16 mouse cellular contexts compared by ENCODE assay signal in genomic region chr2:12325868-12326267, GRCm38 (mm10). TPM values are rescaled to one million over a fixed set of nuclear protein-coding genes. Genes with fewer than 3 reads are reported as not detected.
DNase-seq lines count a peak whose midpoint lies in the region; ATAC-seq and TF ChIP-seq lines count a peak whose summit lies in the region.
"Had no signal": no experiment of that assay in that cellular context is flagged by ENCODE, and none has a peak within 500 bp of the region (broad histone marks: within the 10 kb centered on the region; RNA-seq: fewer than 3 reads in every experiment).

No protein-coding gene starts in this region.

- no peak overlapping the region for H3K4me2 ChIP-seq in heart, embryonic 13.5 days
- no peak overlapping the region for H3K4me2 ChIP-seq in heart, postnatal 0 days (ENCODE audit: low read depth, low read length)
- H3K4me2 ChIP-seq in kidney, embryonic 16.5 days (replicated peaks; ENCODE audit: low read depth, low read length), result no peak overlapping the region
- H3K4me2 ChIP-seq: hindbrain, embryonic 13.5 days had no signal

- intact Hi-C loops in gastrocnemius, postnatal 14 days (cut with DNase I; ENCODE audit: low total_unique reads), result no loop called here
- intact Hi-C loops in heart, postnatal 25 days (cut with DNase I), result no loop called here

- no peaks in the 10 kb centered on the region for H3K9me3 ChIP-seq in heart, embryonic 13.5 days
- no peaks in the 10 kb centered on the region for H3K9me3 ChIP-seq in heart, postnatal 0 days (replicated peaks; ENCODE audit: control insufficient read depth, low read length)
- H3K9me3 ChIP-seq in kidney, embryonic 16.5 days (ENCODE audit: low read length), result no peaks in the 10 kb centered on the region
- H3K9me3 ChIP-seq: hindbrain, embryonic 13.5 days had no signal

- TF ChIP-seq EP300 in heart, postnatal 0 days (IDR thresholded peaks at IDR 0.05; ENCODE audit: low read depth), result no peak

- TF ChIP-seq CTCF in heart, postnatal 0 days (IDR thresholded peaks at IDR 0.05; ENCODE audit: low read depth), result no peak

- no peak for ATAC-seq in heart, embryonic 13.5 days (ENCODE audit: extremely low read depth, insufficient number of reproducible peaks, low FRiP score, low TSS enrichment)
- ATAC-seq in heart, postnatal 0 days (ENCODE audit: insufficient read depth, low read depth), result no peak
- ATAC-seq in kidney, embryonic 16.5 days (ENCODE audit: low FRiP score, low TSS enrichment), result no peak
- ATAC-seq: midbrain, embryonic 16.5 days had no signal

- H3K36me3 ChIP-seq in heart, embryonic 13.5 days, result no peaks in the 10 kb centered on the region
- H3K36me3 ChIP-seq in heart, postnatal 0 days (replicated peaks; ENCODE audit: control insufficient read depth, insufficient read depth, low read length), result no peaks in the 10 kb centered on the region
- no peaks in the 10 kb centered on the region for H3K36me3 ChIP-seq in kidney, embryonic 16.5 days (ENCODE audit: insufficient read depth, low read length)
- H3K36me3 ChIP-seq: hindbrain, embryonic 13.5 days had no signal

- no peak overlapping the region for H3K4me3 ChIP-seq in heart, embryonic 13.5 days
- no peak overlapping the region for H3K4me3 ChIP-seq in brown adipose tissue, adult 24 weeks (ENCODE audit: insufficient read depth, low read depth, low read length)
- no peak overlapping the region for H3K4me3 ChIP-seq in heart, postnatal 0 days (ENCODE audit: low read depth, low read length)
- H3K4me3 ChIP-seq in kidney, embryonic 16.5 days (ENCODE audit: low read length), result no peak overlapping the region
- H3K4me3 ChIP-seq: hindbrain, embryonic 13.5 days had no signal

- no peak overlapping the region for H3K9ac ChIP-seq in heart, embryonic 13.5 days
- no peak overlapping the region for H3K9ac ChIP-seq in heart, postnatal 0 days (replicated peaks; ENCODE audit: low read depth, low read length)
- no peak overlapping the region for H3K9ac ChIP-seq in kidney, embryonic 16.5 days (replicated peaks; ENCODE audit: low read length)
- H3K9ac ChIP-seq: hindbrain, embryonic 13.5 days had no signal

- 77% methylated on average over 2 of the region's 2 CpGs for WGBS in heart, embryonic 13.5 days
- WGBS in heart, postnatal 0 days, result 82% methylated on average over 2 of the region's 2 CpGs
- 86% methylated on average over 2 of the region's 2 CpGs for WGBS in kidney, embryonic 16.5 days

- peak overlapping the region; percentile 72 for H3K27ac ChIP-seq in heart, embryonic 13.5 days (replicated peaks)
- 0 out of 2 replicates have a peak overlapping the region, but pooled peaks have one; percentile 30 for H3K27ac ChIP-seq in brown adipose tissue, adult 24 weeks (replicated peaks; ENCODE audit: low read depth, low read length)
- peak overlapping the region; percentile 60 for H3K27ac ChIP-seq in heart, postnatal 0 days (ENCODE audit: low read depth)
- H3K27ac ChIP-seq in kidney, embryonic 16.5 days (ENCODE audit: low read length), result no peak overlapping the region
- H3K27ac ChIP-seq: hindbrain, embryonic 13.5 days had no signal

- H3K4me1 ChIP-seq in heart, embryonic 13.5 days, result peaks cover 32% of the 10 kb centered on the region
- H3K4me1 ChIP-seq in brown adipose tissue, adult 24 weeks (ENCODE audit: control insufficient read depth, insufficient read depth, insufficient read length, low read length), result no peaks in the 10 kb centered on the region
- no peaks in the 10 kb centered on the region; the same call in 1 of the 2 replicates for H3K4me1 ChIP-seq in heart, postnatal 0 days (ENCODE audit: control insufficient read depth, insufficient read depth)
- peaks cover 15% of the 10 kb centered on the region for H3K4me1 ChIP-seq in kidney, embryonic 16.5 days (ENCODE audit: insufficient read depth, low read length)

- peak; percentile 56 for DNase-seq in gastrocnemius, adult 18-20 months (ENCODE audit: low spot score)
- DNase-seq in gastrocnemius, postnatal 14 days, result no peak
- no peak for DNase-seq in heart, postnatal 25 days (ENCODE audit: low spot score)
- no peak for DNase-seq in heart, postnatal 0 days (ENCODE audit: low spot score)
- no peak for DNase-seq in adrenal gland, adult 8-10 months
- DNase-seq: cerebellum, adult 11 months; cerebellum, postnatal 36 days; kidney, adult 9 months; thymus, postnatal 25 days had no signal

- no peaks in the 10 kb centered on the region for H3K27me3 ChIP-seq in heart, embryonic 13.5 days (replicated peaks)
- no peaks in the 10 kb centered on the region for H3K27me3 ChIP-seq in heart, postnatal 0 days (ENCODE audit: control insufficient read depth, insufficient read depth, low read length)
- no peaks in the 10 kb centered on the region for H3K27me3 ChIP-seq in kidney, embryonic 16.5 days (ENCODE audit: insufficient read depth, low read length)
- H3K27me3 ChIP-seq: hindbrain, embryonic 13.5 days had no signal

RNA-seq across cellular contexts. Expression of gene Itga8, which starts 24.1 kb away (rescaled TPM):
- total RNA-seq in gastrocnemius, adult 18-20 months (2021), result 1 to 10 TPM; 1.2 to 1.8 TPM
- 1 to 10 TPM; 3.4 to 5.0 TPM for total RNA-seq in gastrocnemius, postnatal 14 days (2021)
- 9.2 and 10.8 TPM in 2 replicates for polyA plus RNA-seq in heart, embryonic 13.5 days (2015; fragmentation: Nextera tagmentation; extraction: Ambion mirVana)
- total RNA-seq in heart, postnatal 25 days (2021), result 1 to 10 TPM; 7.4 to 7.7 TPM
- polyA plus RNA-seq in brown adipose tissue, adult 24 weeks (2012; ENCODE audit: insufficient read depth, insufficient read length, missing spikeins), result 0.91 and 1.6 TPM in 2 replicates
- total RNA-seq in heart, postnatal 0 days (2014; rRNA removed; ENCODE audit: low replicate concordance), result 12.8 and 15.0 TPM in 2 replicates
- polyA plus RNA-seq in heart, postnatal 0 days (2015; fragmentation: Nextera tagmentation; extraction: Ambion mirVana), result 5.3 and 5.6 TPM in 2 replicates
- 10 to 100 TPM; 13.8 to 32.6 (median 24.8) TPM for total RNA-seq in adrenal gland, adult 8-10 months (2022)
- 43.3 and 45.4 TPM in 2 replicates for polyA plus RNA-seq in kidney, embryonic 16.5 days (2015; fragmentation: Nextera tagmentation; extraction: Ambion mirVana)
- total RNA-seq: megakaryocyte-erythroid progenitor cell, adult 5-6 weeks; MEL had no signal
